Mouse (Mus musculus) c-Kit-positive CD71-negative TER-119-negative erythroid progenitor cells, embryonic 14.5 days (primary cell): Measurements from ENCODE around the gene Gpam.
A peak's percentile ranks its signal among the peaks of the same experiment; 100 is the strongest.

Experiments
- DNase-seq: peaks from one replicate; pipeline ENCODE4 v3.0.0-alpha.2; 2013; ENCODE audit warnings: low read depth

Gpam gene

DNA sequence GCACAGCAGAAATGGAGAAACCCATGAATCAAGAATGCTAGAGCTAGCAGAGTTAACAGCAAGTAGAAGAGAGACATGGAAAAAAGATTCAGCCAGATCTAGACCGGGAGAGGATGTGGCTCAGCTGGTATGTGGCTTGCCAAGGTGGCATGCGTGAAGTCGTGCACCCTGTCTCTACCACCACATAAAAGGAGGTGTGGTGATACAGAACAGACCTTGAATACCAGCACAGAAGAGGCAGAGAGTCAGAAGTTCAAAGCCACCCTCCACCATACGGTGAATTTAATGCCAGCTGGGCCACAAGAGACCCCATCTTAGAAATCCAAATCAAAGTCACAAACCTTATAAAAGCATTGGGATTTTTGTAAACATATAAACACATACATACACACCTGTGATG, 25.4 kb downstream of the Gpam start:
- no peak for DNase-seq

- DNase-seq: no peak
Observed at GRCm38 (mm10) chr19:55100227-55101140, 26.6 kb downstream of the Gpam start.

GRCm38 (mm10) chr19:55099184-55100160, 27.6 kb downstream of the Gpam start:
- peak; percentile 56 for DNase-seq

- DNase-seq: no peak
Observed at GRCm38 (mm10) chr19:55098409-55099183, 28.4 kb downstream of the Gpam start.

DNA sequence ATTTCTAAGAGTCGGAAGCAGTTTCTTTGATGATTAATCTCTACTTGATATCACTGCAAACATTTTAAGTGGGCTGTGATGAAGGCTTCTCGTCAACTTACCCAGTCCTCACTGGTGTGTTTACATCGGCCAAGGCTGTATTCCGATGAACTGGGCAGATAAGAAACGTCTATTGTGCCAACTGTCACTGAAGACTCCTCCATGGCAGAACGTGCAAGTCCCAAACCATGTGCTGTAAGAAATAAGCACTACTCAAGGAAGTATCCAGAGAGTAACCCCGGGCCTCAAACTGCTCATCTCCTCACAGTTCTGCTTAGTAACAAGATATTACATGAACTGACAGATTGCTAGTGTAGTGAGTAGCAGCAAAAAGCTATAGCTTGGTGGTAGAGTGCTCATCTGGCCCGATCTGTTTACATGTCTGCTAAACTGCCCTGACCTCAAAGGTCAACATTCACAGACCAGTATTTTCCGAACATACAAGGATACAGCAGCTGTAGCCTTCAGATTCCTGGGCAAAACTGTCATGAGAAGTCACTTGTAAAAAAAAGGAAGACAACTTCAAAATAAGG, 29.6 kb downstream of the Gpam start:
- DNase-seq: no peak

DNA sequence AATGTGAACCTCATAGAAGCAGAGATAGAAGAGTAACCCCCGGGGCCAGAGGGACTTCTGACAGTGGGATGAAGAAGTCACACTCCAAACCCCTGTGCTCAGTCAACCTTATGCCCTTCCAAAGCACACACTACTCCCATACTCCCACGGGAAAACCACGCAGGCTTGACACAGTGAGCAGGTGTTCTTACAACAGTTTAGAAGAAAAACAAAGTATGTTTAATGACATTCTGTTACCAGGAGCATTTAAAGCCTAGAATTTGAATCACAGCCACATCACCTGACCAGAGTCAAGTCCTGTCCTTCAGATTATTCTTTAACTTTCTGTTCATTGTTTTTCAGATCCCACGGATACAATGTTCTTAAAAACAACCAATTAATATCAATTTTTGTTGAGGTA, 30.4 kb downstream of the Gpam start:
- no peak for DNase-seq

DNA sequence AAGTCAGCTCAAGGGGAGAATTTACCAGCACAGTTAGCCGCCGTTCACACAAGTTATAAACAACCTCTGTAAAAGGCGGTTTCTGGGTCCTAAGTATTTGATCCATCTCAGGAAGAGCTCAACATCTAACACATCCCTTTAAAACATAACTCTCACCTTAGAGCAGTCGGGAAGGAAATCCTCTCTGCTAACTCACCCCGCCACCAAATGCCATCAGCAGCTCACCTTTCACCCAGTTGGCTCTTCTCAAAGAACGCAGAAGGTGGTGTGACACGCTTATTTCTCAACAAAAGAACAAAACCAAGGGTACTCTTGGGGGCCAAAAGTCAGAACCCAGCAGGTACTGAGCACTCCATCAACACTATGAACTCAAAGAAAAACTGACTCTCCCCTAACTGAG, 31.5 kb downstream of the Gpam start:
- no peak for DNase-seq

DNA sequence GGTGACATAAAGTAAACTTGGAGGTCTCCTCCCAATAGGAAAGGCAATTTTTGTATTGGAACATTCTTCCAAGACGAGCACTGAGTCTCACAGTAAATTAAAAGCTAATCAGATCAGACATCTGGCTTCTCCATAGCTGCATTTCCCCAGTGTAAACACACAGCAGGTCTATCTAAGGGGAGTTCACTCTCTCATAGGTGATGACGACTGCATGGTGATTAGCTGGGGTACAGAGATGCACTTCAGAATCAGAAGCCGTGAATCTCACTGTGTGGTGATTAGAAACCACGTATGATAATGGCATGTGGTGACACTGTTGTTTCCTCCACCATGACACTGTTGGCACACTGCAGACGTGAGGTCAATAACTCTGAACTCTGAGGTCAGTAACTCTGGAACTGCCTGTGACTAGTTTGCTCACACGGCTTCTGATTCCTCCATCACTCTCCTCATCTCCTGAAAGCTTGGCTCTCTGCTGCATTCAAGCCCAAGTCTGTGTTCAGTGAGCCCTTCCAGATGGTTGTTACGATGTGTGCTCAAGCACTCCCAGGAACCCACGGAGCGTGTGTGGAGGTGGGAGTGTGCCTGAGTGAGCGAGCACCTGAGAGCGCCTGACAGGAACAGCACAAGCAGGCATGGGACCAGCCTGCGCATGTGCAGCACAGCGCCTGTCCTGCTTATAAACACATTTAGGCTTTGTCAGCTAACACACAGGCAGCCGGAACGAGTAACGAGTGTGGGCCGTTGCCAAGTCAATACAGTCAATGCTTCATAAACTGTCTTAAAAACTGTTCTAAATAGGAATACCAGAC, 35.2 kb downstream of the Gpam start:
- no peak for DNase-seq

DNA sequence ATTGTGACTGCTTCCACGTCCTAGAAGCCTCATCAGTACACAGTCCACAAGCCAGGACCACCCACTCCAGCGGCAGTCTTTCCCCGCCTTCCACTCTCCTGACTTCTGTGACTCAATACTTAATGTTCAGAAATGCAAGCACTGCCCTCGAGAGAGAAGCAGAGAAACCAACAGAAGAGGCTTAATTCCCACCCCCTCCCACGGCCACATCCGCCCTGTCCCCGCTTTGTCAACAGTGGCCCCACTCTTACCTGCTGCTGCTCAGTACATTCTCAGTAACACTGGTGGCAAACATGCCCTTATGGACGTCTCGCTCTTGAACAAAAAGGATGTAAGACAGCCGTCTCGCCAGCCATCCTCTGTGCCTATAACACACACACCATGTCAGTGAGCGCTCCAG, 36.2 kb downstream of the Gpam start:
- no peak for DNase-seq

GRCm38 (mm10) chr19:55090142-55090541, 36.9 kb downstream of the Gpam start:
- no peak for DNase-seq

- no peak for DNase-seq
Observed at GRCm38 (mm10) chr19:55087776-55088175, 39.3 kb downstream of the Gpam start.

DNA sequence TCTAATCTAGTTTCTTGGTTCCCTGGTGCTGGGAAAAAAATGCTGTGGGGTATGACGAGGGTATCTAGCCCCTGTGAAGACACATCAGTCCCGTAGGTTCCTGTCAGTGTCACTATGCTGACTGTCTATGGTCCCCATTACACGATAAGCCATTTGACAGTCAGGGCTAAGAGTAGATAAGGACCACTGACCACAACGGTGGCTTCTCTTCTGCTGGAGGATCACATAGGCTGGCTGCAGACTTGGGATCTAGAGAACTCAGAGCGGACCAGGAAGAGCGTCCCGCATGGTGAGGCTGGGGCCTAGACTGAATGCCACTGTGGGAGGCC, 41.2 kb downstream of the Gpam start:
- no peak for DNase-seq

DNA sequence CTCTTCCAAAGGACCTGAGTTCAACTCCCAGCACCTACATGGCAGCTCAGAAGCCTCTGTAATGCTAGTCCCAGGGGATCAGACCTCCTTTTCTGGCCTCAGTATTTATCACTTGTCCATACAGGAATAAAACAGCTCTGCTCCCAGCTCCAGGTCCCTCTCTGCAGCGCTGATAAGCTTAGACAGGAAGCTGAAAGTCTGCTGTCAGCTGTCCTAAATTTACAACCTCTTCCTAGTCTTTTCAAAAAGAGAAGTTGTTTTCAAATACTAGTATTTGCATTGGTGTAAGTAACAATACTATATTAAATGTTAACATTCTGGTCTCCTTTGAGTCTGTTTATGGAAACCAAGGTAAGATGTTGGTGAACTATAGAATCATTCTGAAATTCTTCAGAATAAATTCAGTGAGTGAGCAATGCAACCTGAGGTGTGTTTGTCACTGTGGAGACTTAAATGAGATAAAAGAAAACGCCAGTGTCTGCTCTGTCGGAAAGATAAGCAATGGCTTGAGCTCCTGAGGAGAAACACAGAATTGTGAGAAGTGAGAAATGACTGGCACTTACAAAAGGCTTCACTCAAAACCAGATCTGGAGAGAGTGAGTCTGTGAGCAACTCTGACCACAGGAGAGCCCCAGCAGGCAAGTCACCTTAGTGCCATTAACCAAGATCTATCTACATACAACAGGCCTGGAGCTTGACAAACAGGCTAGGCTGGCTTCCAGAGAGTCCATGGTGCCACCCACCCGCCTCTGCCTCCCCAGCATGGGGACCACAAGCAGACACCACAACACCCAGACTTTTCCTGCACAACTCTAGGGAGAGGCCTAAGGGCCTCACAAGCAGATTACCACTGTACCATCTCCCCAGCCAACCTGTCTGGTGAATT, 41.8 kb downstream of the Gpam start:
- DNase-seq: no peak

- no peak for DNase-seq
Observed at GRCm38 (mm10) chr19:55076822-55077221, 50.2 kb downstream of the Gpam start.

GRCm38 (mm10) chr19:55073004-55073403, 54.0 kb downstream of the Gpam start:
- DNase-seq: no peak

- DNase-seq: no peak
Observed at GRCm38 (mm10) chr19:55069054-55069453, 58.0 kb downstream of the Gpam start.

- no peak for DNase-seq
Observed at GRCm38 (mm10) chr19:55063272-55063671, 63.8 kb downstream of the Gpam start.

- no peak for DNase-seq
Observed at GRCm38 (mm10) chr19:55062501-55062900, 64.5 kb downstream of the Gpam start.

- DNase-seq: no peak
Observed at GRCm38 (mm10) chr19:55061951-55062350, 65.1 kb downstream of the Gpam start.

DNA sequence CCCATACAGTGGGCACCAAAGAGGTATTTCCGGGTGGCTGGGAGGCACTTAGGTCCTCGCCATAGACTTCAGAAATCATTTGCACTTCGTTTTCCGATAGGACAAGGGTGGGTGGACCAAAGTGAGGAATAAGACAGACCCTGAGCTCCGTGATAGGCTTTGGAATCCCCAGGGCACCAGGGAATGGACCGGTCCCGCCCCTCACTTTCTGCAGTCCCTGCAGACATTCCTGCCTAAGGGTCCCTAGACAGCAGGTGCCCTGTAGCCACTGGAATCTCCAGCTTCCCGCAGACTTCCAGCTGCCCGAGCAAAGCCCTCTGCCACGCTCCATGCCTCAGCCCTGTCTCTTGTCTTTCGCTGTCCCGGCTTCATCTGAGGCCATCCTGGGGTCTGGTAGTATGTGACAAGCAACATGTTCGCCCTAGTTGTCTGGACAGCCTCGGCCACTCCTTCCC, 65.6 kb downstream of the Gpam start:
- DNase-seq: no peak
